Mouse (Mus musculus): Measurements from ENCODE around the gene Wdr3.

- TF ChIP-seq EP300 (optimal IDR thresholded peaks at IDR 0.05) = no peak
- TF ChIP-seq CTCF (IDR thresholded peaks at IDR 0.05; ENCODE audit: low read depth) = no peak
These were observed 44.8 kb upstream of the Wdr3 start for GRCm38 (mm10) chr3:100206973-100207372.
